Mouse (Mus musculus): ENCODE measurements around the gene Bpifb5. TPM values are rescaled to one million over a fixed set of nuclear protein-coding genes. Genes with fewer than 3 reads are reported as not detected.

Gene Bpifb5
- polyA plus RNA-seq, 1 experiment from 2014 or later, result 0.45 TPM

DNA sequence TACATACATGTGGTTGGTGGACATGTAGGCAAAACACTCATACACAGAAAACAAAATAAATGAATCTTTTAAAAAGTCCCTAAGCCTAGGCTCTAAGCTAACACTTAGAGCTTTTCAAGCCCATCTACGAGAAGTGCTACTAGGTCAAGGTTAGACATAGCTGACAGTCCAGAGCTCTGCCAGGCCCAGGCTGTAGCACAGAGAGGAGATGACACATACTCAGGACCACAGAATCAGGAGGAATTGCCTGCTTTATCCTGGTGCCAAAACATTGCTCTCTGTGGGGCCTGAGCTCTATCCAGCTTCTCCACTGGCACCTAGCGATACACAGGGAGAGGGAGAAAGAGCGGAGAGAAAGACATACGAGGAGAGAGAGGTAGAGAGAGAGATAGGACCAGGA, 30.5 kb upstream of the Bpifb5 start:
- Histone ChIP-seq H3K9me3 (replicated peaks; ENCODE audit: control insufficient read depth, low read length) (no peaks in the 10 kb centered on the region), H3K27ac (ENCODE audit: low read length) (no peak overlapping the region), H3K4me1 (ENCODE audit: control insufficient read depth, insufficient read depth, low read length) (peaks cover 16% of the 10 kb centered on the region), H3K4me2 (ENCODE audit: low read depth, low read length) (no peak overlapping the region), H3K36me3 (ENCODE audit: control insufficient read depth, insufficient read depth) (no peaks in the 10 kb centered on the region), H3K27me3 (ENCODE audit: control insufficient read depth, insufficient read depth, low read length) (no peaks in the 10 kb centered on the region), H3K4me3 (ENCODE audit: low read length) (no peak overlapping the region), H3K9ac (ENCODE audit: low read length) (no peak overlapping the region)
- no peak for ATAC-seq (replicated peaks; ENCODE audit: extremely low read depth, insufficient read depth, low FRiP score)
- WGBS, result 77% methylated on average over 4 of the region's 4 CpGs

DNA sequence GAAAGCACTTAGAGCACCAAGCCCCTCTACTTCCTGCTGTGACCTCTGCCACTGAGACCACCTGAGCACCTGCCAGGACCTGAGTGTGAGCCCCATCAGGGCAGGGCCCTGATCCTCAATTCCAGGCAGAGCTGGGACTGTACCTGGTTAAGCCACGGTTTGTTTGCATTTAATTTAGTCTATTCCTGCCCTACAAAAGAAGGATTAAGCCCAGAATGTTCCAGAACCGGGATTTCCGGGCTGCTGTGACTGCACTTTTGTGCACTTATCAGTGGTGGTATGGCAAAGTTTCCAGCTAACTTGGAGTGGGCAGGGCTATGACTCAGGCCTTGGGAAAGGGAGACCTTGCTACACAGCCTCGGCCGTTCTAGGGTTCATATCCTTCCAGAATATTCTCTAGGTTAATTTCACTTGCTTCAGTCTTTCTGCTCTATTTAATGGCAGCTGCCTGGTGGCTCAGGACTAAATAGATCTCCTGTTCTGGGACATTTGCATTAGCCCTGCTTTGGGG, 29.5 kb upstream of the Bpifb5 start:
- H3K4me2 ChIP-seq (ENCODE audit: low read depth, low read length), result no peak overlapping the region
- H3K4me3 ChIP-seq (ENCODE audit: low read length), result no peak overlapping the region
- H3K9ac ChIP-seq (ENCODE audit: low read length), result no peak overlapping the region
- H3K27me3 ChIP-seq (ENCODE audit: control insufficient read depth, insufficient read depth, low read length), result no peaks in the 10 kb centered on the region
- 49% methylated on average over 5 of the region's 5 CpGs for WGBS
- no peak overlapping the region for H3K27ac ChIP-seq (ENCODE audit: low read length)
- H3K9me3 ChIP-seq (replicated peaks; ENCODE audit: control insufficient read depth, low read length), result no peaks in the 10 kb centered on the region
- H3K36me3 ChIP-seq (ENCODE audit: control insufficient read depth, insufficient read depth), result no peaks in the 10 kb centered on the region
- no peak for ATAC-seq (replicated peaks; ENCODE audit: extremely low read depth, insufficient read depth, low FRiP score)
- peaks cover 16% of the 10 kb centered on the region for H3K4me1 ChIP-seq (ENCODE audit: control insufficient read depth, insufficient read depth, low read length)

DNA sequence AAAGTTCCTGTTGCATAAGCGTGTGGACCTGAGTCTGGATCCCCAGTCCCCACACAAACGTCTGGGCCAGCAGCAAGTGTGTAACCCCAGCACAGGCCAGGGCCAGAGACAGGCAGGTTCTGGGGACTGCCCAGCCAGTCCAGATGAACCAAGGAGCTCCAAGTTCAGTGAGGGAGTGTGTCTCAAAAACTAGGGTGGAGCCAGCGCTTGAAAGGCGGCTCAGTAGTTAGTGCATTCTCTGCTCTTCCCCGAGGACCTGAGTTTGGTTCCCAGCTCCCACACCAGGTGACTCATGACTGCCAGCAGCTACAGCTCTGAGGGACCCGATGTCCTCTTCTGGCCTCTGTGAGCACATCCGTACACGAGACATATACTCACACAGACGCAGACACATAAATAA, 26.5 kb upstream of the Bpifb5 start:
- Histone ChIP-seq H3K9me3 (replicated peaks; ENCODE audit: control insufficient read depth, low read length) (no peaks in the 10 kb centered on the region), H3K27me3 (ENCODE audit: control insufficient read depth, insufficient read depth, low read length) (no peaks in the 10 kb centered on the region), H3K9ac (ENCODE audit: low read length) (no peak overlapping the region), H3K27ac (ENCODE audit: low read length) (no peak overlapping the region), H3K4me3 (ENCODE audit: low read length) (no peak overlapping the region), H3K4me2 (ENCODE audit: low read depth, low read length) (no peak overlapping the region), H3K36me3 (ENCODE audit: control insufficient read depth, insufficient read depth) (no peaks in the 10 kb centered on the region), H3K4me1 (ENCODE audit: control insufficient read depth, insufficient read depth, low read length) (peaks cover 10% of the 10 kb centered on the region)
- ATAC-seq (replicated peaks; ENCODE audit: extremely low read depth, insufficient read depth, low FRiP score), result no peak
- WGBS, result 91% methylated on average over 9 of the region's 9 CpGs

DNA sequence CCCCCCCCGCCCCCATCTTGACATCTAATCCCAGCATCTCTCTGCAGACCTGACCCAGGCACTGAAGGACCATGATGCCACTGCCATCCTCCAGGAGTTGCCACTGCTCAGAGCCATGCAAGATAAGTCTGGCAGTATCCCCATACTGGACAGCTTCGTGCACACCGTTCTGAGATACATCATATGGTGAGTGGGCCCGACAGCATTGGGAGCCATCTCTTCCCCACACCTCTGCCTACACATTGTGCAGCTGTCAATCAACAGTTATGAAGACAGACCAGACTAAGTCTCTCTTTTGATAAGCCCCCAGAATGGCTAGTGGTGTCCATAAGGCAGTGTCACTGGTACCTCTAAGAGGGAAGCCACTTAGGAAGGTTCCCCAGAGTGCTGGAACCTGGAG, 18.9 kb upstream of the Bpifb5 start:
- Histone ChIP-seq H3K9ac (ENCODE audit: low read length) (no peak overlapping the region), H3K27ac (ENCODE audit: low read length) (no peak overlapping the region), H3K4me3 (ENCODE audit: low read length) (no peak overlapping the region), H3K36me3 (ENCODE audit: control insufficient read depth, insufficient read depth) (no peaks in the 10 kb centered on the region), H3K27me3 (ENCODE audit: control insufficient read depth, insufficient read depth, low read length) (no peaks in the 10 kb centered on the region), H3K4me2 (ENCODE audit: low read depth, low read length) (no peak overlapping the region), H3K4me1 (ENCODE audit: control insufficient read depth, insufficient read depth, low read length) (peaks cover 8% of the 10 kb centered on the region), H3K9me3 (replicated peaks; ENCODE audit: control insufficient read depth, low read length) (no peaks in the 10 kb centered on the region)
- 84% methylated on average over 4 of the region's 4 CpGs for WGBS
- no peak for ATAC-seq (replicated peaks; ENCODE audit: extremely low read depth, insufficient read depth, low FRiP score)

DNA sequence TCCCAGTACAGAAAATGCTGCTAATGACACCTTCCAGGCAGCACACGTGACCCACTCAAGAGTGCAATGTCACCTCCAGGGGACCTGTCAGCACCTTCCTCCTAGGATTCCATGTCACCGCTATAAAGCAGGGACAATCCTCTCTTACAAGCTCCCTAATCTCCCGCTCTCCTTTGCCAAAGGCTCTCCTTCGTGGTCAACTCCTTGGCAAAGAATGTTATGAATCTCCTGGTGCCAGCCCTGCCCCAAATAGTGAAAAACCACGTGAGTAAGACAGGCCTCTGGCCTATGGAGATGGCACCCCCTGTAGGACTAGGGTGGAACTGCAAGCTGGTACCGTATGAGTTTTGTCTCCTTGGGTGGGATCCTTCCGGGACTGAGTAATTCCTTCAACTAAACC, 16.6 kb upstream of the Bpifb5 start:
- peak; percentile 92 for ATAC-seq (replicated peaks; ENCODE audit: extremely low read depth, insufficient read depth, low FRiP score)
- Histone ChIP-seq H3K4me2 (ENCODE audit: low read depth, low read length) (no peak overlapping the region), H3K27ac (ENCODE audit: low read length) (peak overlapping the region; percentile 77), H3K9ac (ENCODE audit: low read length) (no peak overlapping the region), H3K27me3 (ENCODE audit: control insufficient read depth, insufficient read depth, low read length) (no peaks in the 10 kb centered on the region), H3K36me3 (ENCODE audit: control insufficient read depth, insufficient read depth) (no peaks in the 10 kb centered on the region), H3K4me1 (ENCODE audit: control insufficient read depth, insufficient read depth, low read length) (peaks cover 8% of the 10 kb centered on the region), H3K4me3 (ENCODE audit: low read length) (no peak overlapping the region), H3K9me3 (replicated peaks; ENCODE audit: control insufficient read depth, low read length) (no peaks in the 10 kb centered on the region)
- 30% methylated on average over 7 of the region's 7 CpGs for WGBS

DNA sequence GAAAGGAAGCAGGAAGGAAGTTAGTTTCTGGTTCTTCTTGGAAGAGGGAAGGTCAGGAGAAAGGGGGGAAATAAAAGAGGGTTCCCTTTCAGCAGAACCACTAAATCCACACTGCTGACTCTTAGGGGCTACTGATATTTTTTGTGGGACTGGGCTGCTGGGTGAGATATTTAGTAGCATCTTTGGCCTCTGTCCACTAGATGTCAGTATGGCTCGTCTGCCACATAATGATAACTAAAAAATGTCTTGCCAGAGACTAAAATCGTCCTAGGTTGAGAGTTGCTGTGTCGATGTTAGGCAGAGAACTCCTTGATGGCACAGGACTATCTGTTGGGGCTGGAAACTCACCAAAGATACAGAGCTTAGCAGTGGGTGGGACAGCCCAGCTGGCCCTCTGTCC, 14.4 kb upstream of the Bpifb5 start:
- no peak overlapping the region for H3K27ac ChIP-seq (ENCODE audit: low read length)
- no peak for ATAC-seq (replicated peaks; ENCODE audit: extremely low read depth, insufficient read depth, low FRiP score)
- 10% methylated on average over 3 of the region's 3 CpGs for WGBS
- H3K9ac ChIP-seq (ENCODE audit: low read length), result no peak overlapping the region
- no peaks in the 10 kb centered on the region for H3K36me3 ChIP-seq (ENCODE audit: control insufficient read depth, insufficient read depth)
- H3K27me3 ChIP-seq (ENCODE audit: control insufficient read depth, insufficient read depth, low read length), result no peaks in the 10 kb centered on the region
- H3K4me2 ChIP-seq (ENCODE audit: low read depth, low read length), result no peak overlapping the region
- H3K4me1 ChIP-seq (ENCODE audit: control insufficient read depth, insufficient read depth, low read length), result peaks cover 8% of the 10 kb centered on the region
- H3K4me3 ChIP-seq (ENCODE audit: low read length), result no peak overlapping the region
- no peaks in the 10 kb centered on the region for H3K9me3 ChIP-seq (replicated peaks; ENCODE audit: control insufficient read depth, low read length)

DNA sequence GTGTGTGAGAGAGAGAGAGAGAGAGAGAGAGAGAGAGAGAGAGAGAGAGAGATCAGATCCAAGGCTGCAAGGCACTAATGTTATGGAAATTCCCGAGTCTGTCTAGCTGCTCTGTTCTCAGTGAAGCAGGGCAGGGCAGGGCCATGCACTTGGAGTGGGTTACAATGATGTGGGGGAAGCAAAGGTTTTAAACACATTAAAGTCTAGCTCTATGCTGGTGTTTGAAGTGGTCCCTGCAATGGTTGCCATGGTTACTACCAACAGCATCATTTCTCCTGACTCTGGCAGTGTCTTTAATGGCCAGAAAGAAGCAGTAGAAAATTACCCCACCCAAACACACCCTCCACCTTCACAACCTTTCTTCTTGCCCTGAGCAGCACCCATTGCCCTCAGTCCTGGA, 12.4 kb upstream of the Bpifb5 start:
- H3K36me3 ChIP-seq (ENCODE audit: control insufficient read depth, insufficient read depth), result no peaks in the 10 kb centered on the region
- H3K4me1 ChIP-seq (ENCODE audit: control insufficient read depth, insufficient read depth, low read length), result peaks cover 8% of the 10 kb centered on the region
- no peak overlapping the region for H3K4me3 ChIP-seq (ENCODE audit: low read length)
- 62% methylated on average over 1 of the region's 1 CpGs for WGBS
- H3K9ac ChIP-seq (ENCODE audit: low read length), result no peak overlapping the region
- no peak overlapping the region for H3K27ac ChIP-seq (ENCODE audit: low read length)
- no peaks in the 10 kb centered on the region for H3K9me3 ChIP-seq (replicated peaks; ENCODE audit: control insufficient read depth, low read length)
- H3K4me2 ChIP-seq (ENCODE audit: low read depth, low read length), result no peak overlapping the region
- no peak for ATAC-seq (replicated peaks; ENCODE audit: extremely low read depth, insufficient read depth, low FRiP score)
- no peaks in the 10 kb centered on the region for H3K27me3 ChIP-seq (ENCODE audit: control insufficient read depth, insufficient read depth, low read length)

DNA sequence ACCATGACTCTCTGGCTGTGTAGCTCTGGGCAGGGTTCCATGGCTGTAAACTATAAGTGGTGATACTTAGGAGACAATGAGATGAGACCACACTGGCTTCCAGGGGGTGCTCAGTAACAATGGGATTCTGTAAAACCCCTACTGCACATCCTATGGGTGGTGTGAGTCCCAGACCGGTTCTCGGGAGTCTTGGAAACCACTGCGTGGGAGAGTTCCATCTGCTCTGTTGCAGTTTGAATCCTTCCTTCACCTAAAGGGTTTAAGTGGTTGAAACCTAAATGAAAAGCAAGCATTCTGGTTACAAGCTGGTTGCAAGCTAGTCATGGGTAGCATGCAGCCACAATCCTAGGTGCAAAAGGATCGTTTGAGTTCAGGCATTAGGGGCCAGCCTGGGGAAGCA, 11.7 kb upstream of the Bpifb5 start:
- Histone ChIP-seq H3K4me3 (ENCODE audit: low read length) (no peak overlapping the region), H3K27ac (ENCODE audit: low read length) (no peak overlapping the region), H3K9me3 (replicated peaks; ENCODE audit: control insufficient read depth, low read length) (no peaks in the 10 kb centered on the region), H3K9ac (ENCODE audit: low read length) (no peak overlapping the region), H3K36me3 (ENCODE audit: control insufficient read depth, insufficient read depth) (no peaks in the 10 kb centered on the region), H3K4me1 (ENCODE audit: control insufficient read depth, insufficient read depth, low read length) (peaks cover 4% of the 10 kb centered on the region), H3K4me2 (ENCODE audit: low read depth, low read length) (no peak overlapping the region), H3K27me3 (ENCODE audit: control insufficient read depth, insufficient read depth, low read length) (no peaks in the 10 kb centered on the region)
- WGBS, result 83% methylated on average over 4 of the region's 4 CpGs
- no peak for ATAC-seq (replicated peaks; ENCODE audit: extremely low read depth, insufficient read depth, low FRiP score)

DNA sequence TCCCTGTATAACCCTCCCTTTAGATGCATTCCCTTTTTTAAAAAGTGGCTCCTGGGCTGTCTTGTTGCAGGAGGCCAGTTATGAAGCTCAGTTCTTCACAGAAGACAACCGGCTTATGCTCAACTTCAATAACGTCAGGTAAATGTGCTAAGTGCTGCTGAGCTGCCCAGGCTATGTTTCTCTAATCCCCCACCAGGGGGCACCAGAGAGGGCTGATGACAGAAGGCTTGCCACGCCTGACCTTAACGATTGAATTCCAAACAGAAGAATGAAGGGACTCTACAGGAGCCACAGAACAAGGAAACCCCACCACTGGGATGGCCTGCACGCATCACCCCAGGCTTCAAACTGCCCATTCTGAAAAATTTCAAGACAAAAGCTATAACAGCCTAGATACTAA, 8.4 kb upstream of the Bpifb5 start:
- no peak overlapping the region for H3K4me2 ChIP-seq (ENCODE audit: low read depth, low read length)
- 11% methylated on average over 5 of the region's 5 CpGs for WGBS
- H3K4me3 ChIP-seq (ENCODE audit: low read length), result no peak overlapping the region
- no peaks in the 10 kb centered on the region for H3K27me3 ChIP-seq (ENCODE audit: control insufficient read depth, insufficient read depth, low read length)
- no peak overlapping the region for H3K9ac ChIP-seq (ENCODE audit: low read length)
- H3K4me1 ChIP-seq (ENCODE audit: control insufficient read depth, insufficient read depth, low read length), result no peaks in the 10 kb centered on the region
- H3K9me3 ChIP-seq (replicated peaks; ENCODE audit: control insufficient read depth, low read length), result no peaks in the 10 kb centered on the region
- no peak for ATAC-seq (replicated peaks; ENCODE audit: extremely low read depth, insufficient read depth, low FRiP score)
- H3K36me3 ChIP-seq (ENCODE audit: control insufficient read depth, insufficient read depth), result no peaks in the 10 kb centered on the region
- no peak overlapping the region for H3K27ac ChIP-seq (ENCODE audit: low read length)

DNA sequence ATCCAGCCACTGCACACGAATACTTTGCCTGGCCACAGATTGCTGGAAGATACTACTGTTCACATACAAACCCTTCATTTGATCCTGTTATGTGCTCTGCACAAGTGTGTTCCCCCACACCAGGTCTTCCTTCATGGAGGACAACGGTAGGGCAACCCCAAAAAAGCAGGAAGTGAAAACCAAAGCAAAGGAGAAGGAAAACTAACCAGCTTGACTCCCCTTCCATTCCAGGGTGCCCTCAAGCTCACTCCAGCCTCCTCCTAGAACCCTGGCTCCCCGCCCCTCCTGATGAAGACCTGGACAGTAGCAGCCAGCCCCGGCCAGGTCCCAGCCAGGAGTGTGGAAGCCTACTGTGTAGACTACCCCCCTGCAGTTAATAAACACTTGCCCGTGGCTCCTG, 3.6 kb upstream of the Bpifb5 start:
- WGBS, result 79% methylated on average over 5 of the region's 5 CpGs
- no peak overlapping the region for H3K4me2 ChIP-seq (ENCODE audit: low read depth, low read length)
- H3K4me1 ChIP-seq (ENCODE audit: control insufficient read depth, insufficient read depth, low read length), result peaks cover 15% of the 10 kb centered on the region

More for the DNA sequence above, 3.6 kb upstream of the Bpifb5 start:
- Histone ChIP-seq H3K27me3 (ENCODE audit: control insufficient read depth, insufficient read depth, low read length) (no peaks in the 10 kb centered on the region), H3K27ac (ENCODE audit: low read length) (no peak overlapping the region), H3K4me3 (ENCODE audit: low read length) (no peak overlapping the region), H3K9ac (ENCODE audit: low read length) (no peak overlapping the region), H3K9me3 (replicated peaks; ENCODE audit: control insufficient read depth, low read length) (no peaks in the 10 kb centered on the region), H3K36me3 (ENCODE audit: control insufficient read depth, insufficient read depth) (no peaks in the 10 kb centered on the region)
- ATAC-seq (replicated peaks; ENCODE audit: extremely low read depth, insufficient read depth, low FRiP score), result no peak

All from heart, embryonic 16.5 days (tissue).